Mouse (Mus musculus) ovary, postnatal 10 days (tissue): ENCODE measurements around the gene Mtcl1.
"Not testable (repeated sequence)": the region's sequence is repeated elsewhere in the genome, so short reads cannot be mapped to it uniquely, and the experiment has no call there.

Experiments used
- DNase-seq: peaks from one replicate; pipeline ENCODE4 v3.0.0; 2022; ENCODE audit warnings: low spot score

Gene Mtcl1

GRCm38 (mm10) chr17:66447978-66448377 lies 1.6 kb downstream of the Mtcl1 start:
- no peak for DNase-seq

- DNase-seq = no peak
Observed at GRCm38 (mm10) chr17:66447007-66447312, 2.6 kb downstream of the Mtcl1 start.

GRCm38 (mm10) chr17:66446196-66447006 lies 3.1 kb downstream of the Mtcl1 start:
- DNase-seq = no peak

GRCm38 (mm10) chr17:66444059-66444700 lies 5.4 kb downstream of the Mtcl1 start:
- DNase-seq = no peak

- DNase-seq = no peak
Observed at GRCm38 (mm10) chr17:66439888-66440287, 9.7 kb downstream of the Mtcl1 start.

GRCm38 (mm10) chr17:66439051-66439753 lies 10.3 kb downstream of the Mtcl1 start:
- DNase-seq = no peak

- no peak for DNase-seq
Observed at GRCm38 (mm10) chr17:66438137-66438536, 11.4 kb downstream of the Mtcl1 start.

- DNase-seq = no peak
Observed at GRCm38 (mm10) chr17:66436811-66437210, 12.7 kb downstream of the Mtcl1 start.

GRCm38 (mm10) chr17:66435982-66436381 lies 13.6 kb downstream of the Mtcl1 start:
- DNase-seq = no peak

- no peak for DNase-seq
Observed at GRCm38 (mm10) chr17:66435007-66435406, 14.5 kb downstream of the Mtcl1 start.

GRCm38 (mm10) chr17:66434566-66434965 lies 15.0 kb downstream of the Mtcl1 start:
- no peak for DNase-seq

- DNase-seq = not testable (repeated sequence)
Observed at GRCm38 (mm10) chr17:66424601-66425000, 24.9 kb downstream of the Mtcl1 start.

GRCm38 (mm10) chr17:66419421-66419820 lies 30.1 kb downstream of the Mtcl1 start:
- no peak for DNase-seq

GRCm38 (mm10) chr17:66417748-66418147 lies 31.8 kb downstream of the Mtcl1 start:
- DNase-seq = no peak

- DNase-seq = no peak
Observed at GRCm38 (mm10) chr17:66417329-66417728, 32.2 kb downstream of the Mtcl1 start.

- no peak for DNase-seq
Observed at GRCm38 (mm10) chr17:66416841-66417313, 32.7 kb downstream of the Mtcl1 start.

GRCm38 (mm10) chr17:66416436-66416835 lies 33.1 kb downstream of the Mtcl1 start:
- no peak for DNase-seq

- no peak for DNase-seq
Observed at GRCm38 (mm10) chr17:66414331-66414730, 35.2 kb downstream of the Mtcl1 start.

GRCm38 (mm10) chr17:66412155-66412970 lies 37.2 kb downstream of the Mtcl1 start:
- no peak for DNase-seq

- no peak for DNase-seq
Observed at GRCm38 (mm10) chr17:66410884-66411426, 38.6 kb downstream of the Mtcl1 start.

GRCm38 (mm10) chr17:66409070-66409605 lies 40.4 kb downstream of the Mtcl1 start:
- no peak for DNase-seq
